Mouse (Mus musculus): ENCODE data around the gene Msh3. TPM values are rescaled to one million over a fixed set of nuclear protein-coding genes. Genes with fewer than 3 reads are reported as not detected.
A peak's percentile ranks its signal among the peaks of the same experiment; 100 is the strongest.

The Msh3 gene
- total and polyA plus RNA-seq, 2 experiments from 2014 or later, result 18.6 to 19.7 TPM

DNA sequence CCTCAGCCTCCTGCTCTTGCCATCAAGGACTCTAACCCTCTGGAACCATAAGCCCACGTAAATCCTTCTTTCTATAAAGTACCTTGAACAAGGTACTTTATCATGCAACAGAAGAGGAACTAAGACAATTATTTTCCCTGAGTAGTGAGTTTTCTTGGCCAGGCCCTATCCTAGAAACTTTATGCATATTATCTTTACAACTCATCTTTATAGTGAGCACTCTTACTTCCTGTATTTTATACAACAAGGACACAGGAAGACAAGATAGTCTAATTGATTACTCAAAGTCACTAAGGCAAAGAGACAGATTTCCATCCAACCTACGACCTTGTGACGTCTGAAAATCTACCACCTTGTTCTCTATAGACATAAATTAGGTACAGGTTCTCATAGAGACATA is 15.0 kb downstream of the Msh3 start:
- H3K27me3 ChIP-seq (ENCODE audit: insufficient read depth, low read length), result no peaks in the 10 kb centered on the region
- H3K9ac ChIP-seq (replicated peaks; ENCODE audit: low read length, poor library complexity, severe bottlenecking), result no peak overlapping the region
- 93% methylated on average over 3 of the region's 3 CpGs for WGBS
- no peaks in the 10 kb centered on the region for H3K9me3 ChIP-seq (ENCODE audit: low read length)
- no peak overlapping the region for H3K4me3 ChIP-seq (ENCODE audit: low read depth, low read length)
- H3K4me1 ChIP-seq (ENCODE audit: insufficient read depth, low read length), result no peaks in the 10 kb centered on the region
- TF ChIP-seq CTCF (IDR thresholded peaks at IDR 0.05), result no peak
- H3K36me3 ChIP-seq (ENCODE audit: insufficient read depth, low read length), result peaks cover 5% of the 10 kb centered on the region; the same call in 1 of the 2 replicates
- H3K4me2 ChIP-seq (ENCODE audit: low read depth, low read length, poor library complexity, severe bottlenecking), result no peak overlapping the region
- DNase-seq (ENCODE audit: low spot score), result no peak
- H3K27ac ChIP-seq (ENCODE audit: low read depth, low read length), result no peak overlapping the region
- no peak for ATAC-seq (ENCODE audit: low FRiP score)

GRCm38 (mm10) chr13:92337773-92338462 is 16.9 kb downstream of the Msh3 start:
- Histone ChIP-seq H3K4me3 (ENCODE audit: low read depth, low read length) (no peak overlapping the region), H3K4me1 (ENCODE audit: insufficient read depth, low read length) (no peaks in the 10 kb centered on the region), H3K9ac (replicated peaks; ENCODE audit: low read length, poor library complexity, severe bottlenecking) (no peak overlapping the region), H3K4me2 (ENCODE audit: low read depth, low read length, poor library complexity, severe bottlenecking) (no peak overlapping the region), H3K27ac (ENCODE audit: low read depth, low read length) (no peak overlapping the region), H3K9me3 (ENCODE audit: low read length) (no peaks in the 10 kb centered on the region), H3K36me3 (ENCODE audit: insufficient read depth, low read length) (0 out of 2 replicates have a peak, but pooled peaks cover 3% of the 10 kb centered on the region), H3K27me3 (ENCODE audit: insufficient read depth, low read length) (no peaks in the 10 kb centered on the region)
- DNase-seq (ENCODE audit: low spot score) (no peak), ATAC-seq (ENCODE audit: low FRiP score) (no peak)
- WGBS, result 57% methylated on average over 6 of the region's 6 CpGs
- TF ChIP-seq CTCF (IDR thresholded peaks at IDR 0.05), result peak; percentile 45

DNA sequence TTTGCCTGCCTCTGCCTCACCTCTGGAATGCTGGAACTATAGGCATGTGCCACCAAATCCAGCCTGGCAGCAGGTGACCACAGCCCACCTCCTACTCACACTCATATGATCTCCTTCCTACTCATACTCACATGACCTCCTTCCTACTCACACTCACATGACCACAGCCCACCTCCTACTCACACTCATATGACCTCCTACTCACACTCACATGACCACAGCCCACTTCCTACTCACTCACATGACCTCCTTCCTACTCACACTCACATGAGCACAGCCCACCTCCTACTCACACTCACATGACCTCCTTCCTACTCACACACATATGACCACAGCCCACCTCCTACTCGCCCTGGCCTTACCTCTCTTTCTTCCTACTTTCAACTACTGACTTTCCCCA is 17.9 kb downstream of the Msh3 start:
- 94% methylated on average over 1 of the region's 1 CpGs for WGBS
- Histone ChIP-seq H3K9me3 (ENCODE audit: low read length) (no peaks in the 10 kb centered on the region), H3K27me3 (ENCODE audit: insufficient read depth, low read length) (no peaks in the 10 kb centered on the region), H3K4me3 (ENCODE audit: low read depth, low read length) (no peak overlapping the region), H3K9ac (replicated peaks; ENCODE audit: low read length, poor library complexity, severe bottlenecking) (no peak overlapping the region), H3K36me3 (ENCODE audit: insufficient read depth, low read length) (no peaks in the 10 kb centered on the region), H3K4me1 (ENCODE audit: insufficient read depth, low read length) (no peaks in the 10 kb centered on the region), H3K27ac (ENCODE audit: low read depth, low read length) (no peak overlapping the region), H3K4me2 (ENCODE audit: low read depth, low read length, poor library complexity, severe bottlenecking) (no peak overlapping the region)
- TF ChIP-seq CTCF (IDR thresholded peaks at IDR 0.05), result no peak
- ATAC-seq (ENCODE audit: low FRiP score) (0 out of 2 replicates have a peak, but pooled peaks have one; percentile 24), DNase-seq (ENCODE audit: low spot score) (no peak)

DNA sequence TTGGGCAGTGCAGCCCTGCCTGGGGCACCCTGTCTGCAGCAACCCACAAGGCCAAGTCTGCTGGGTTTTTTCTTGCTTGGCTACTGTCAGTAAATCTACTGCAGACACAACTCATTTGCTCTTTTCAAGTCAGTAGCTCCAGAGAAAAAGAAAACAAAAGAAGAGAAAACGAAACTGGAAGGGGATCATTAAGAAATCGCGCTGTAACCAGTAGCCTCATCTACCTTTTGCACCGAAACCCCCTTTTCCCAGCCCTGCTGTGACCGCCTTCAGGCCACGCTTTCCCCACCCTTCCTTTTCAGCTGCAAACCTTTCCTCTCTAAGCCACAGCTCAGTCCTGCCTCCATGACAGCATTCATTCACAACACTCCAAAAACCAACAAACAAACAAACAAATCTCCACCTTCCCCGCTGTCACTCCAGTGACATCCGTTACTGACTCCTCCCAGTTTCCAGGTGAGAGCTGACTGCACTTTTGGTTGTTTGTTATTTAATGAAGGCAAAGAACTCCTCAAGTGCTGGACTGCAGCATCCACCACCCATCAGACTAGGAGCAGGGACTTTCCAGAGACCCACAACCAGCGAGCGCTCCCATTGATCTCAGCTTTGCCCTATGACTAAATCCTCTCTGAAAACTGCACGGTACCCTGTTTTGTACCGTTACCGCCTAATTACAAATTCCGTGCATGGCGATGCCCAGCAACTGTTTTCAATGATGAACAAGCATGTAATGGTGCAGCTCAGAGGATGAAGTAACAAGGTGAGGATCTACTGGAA is 22.5 kb downstream of the Msh3 start:
- Histone ChIP-seq H3K4me2 (ENCODE audit: low read depth, low read length, poor library complexity, severe bottlenecking) (no peak overlapping the region), H3K27me3 (ENCODE audit: insufficient read depth, low read length) (no peaks in the 10 kb centered on the region), H3K9ac (replicated peaks; ENCODE audit: low read length, poor library complexity, severe bottlenecking) (no peak overlapping the region), H3K4me3 (ENCODE audit: low read depth, low read length) (no peak overlapping the region), H3K4me1 (ENCODE audit: insufficient read depth, low read length) (no peaks in the 10 kb centered on the region), H3K27ac (ENCODE audit: low read depth, low read length) (no peak overlapping the region), H3K36me3 (ENCODE audit: insufficient read depth, low read length) (0 out of 2 replicates have a peak, but pooled peaks cover 3% of the 10 kb centered on the region), H3K9me3 (ENCODE audit: low read length) (no peaks in the 10 kb centered on the region)
- TF ChIP-seq CTCF (IDR thresholded peaks at IDR 0.05), result no peak
- DNase-seq (ENCODE audit: low spot score) (no peak), ATAC-seq (ENCODE audit: low FRiP score) (no peak)
- 86% methylated on average over 15 of the region's 15 CpGs for WGBS

- Histone ChIP-seq H3K9ac (replicated peaks; ENCODE audit: low read length, poor library complexity, severe bottlenecking) (no peak overlapping the region), H3K27ac (ENCODE audit: low read depth, low read length) (no peak overlapping the region), H3K4me1 (ENCODE audit: insufficient read depth, low read length) (no peaks in the 10 kb centered on the region), H3K4me2 (ENCODE audit: low read depth, low read length, poor library complexity, severe bottlenecking) (no peak overlapping the region), H3K36me3 (ENCODE audit: insufficient read depth, low read length) (0 out of 2 replicates have a peak, but pooled peaks cover 3% of the 10 kb centered on the region), H3K9me3 (ENCODE audit: low read length) (no peaks in the 10 kb centered on the region), H3K4me3 (ENCODE audit: low read depth, low read length) (no peak overlapping the region), H3K27me3 (ENCODE audit: insufficient read depth, low read length) (no peaks in the 10 kb centered on the region)
- TF ChIP-seq CTCF (IDR thresholded peaks at IDR 0.05), result no peak
- DNase-seq (ENCODE audit: low spot score), result no peak
- no peak for ATAC-seq (ENCODE audit: low FRiP score)
- WGBS, result 94% methylated on average over 3 of the region's 3 CpGs
Observed at GRCm38 (mm10) chr13:92330621-92331020, 24.2 kb downstream of the Msh3 start.

GRCm38 (mm10) chr13:92328000-92328399 is 26.8 kb downstream of the Msh3 start:
- Histone ChIP-seq H3K4me3 (ENCODE audit: low read depth, low read length) (no peak overlapping the region), H3K27ac (ENCODE audit: low read depth, low read length) (no peak overlapping the region), H3K36me3 (ENCODE audit: insufficient read depth, low read length) (0 out of 2 replicates have a peak, but pooled peaks cover 3% of the 10 kb centered on the region), H3K4me1 (ENCODE audit: insufficient read depth, low read length) (no peaks in the 10 kb centered on the region), H3K4me2 (ENCODE audit: low read depth, low read length, poor library complexity, severe bottlenecking) (no peak overlapping the region), H3K9ac (replicated peaks; ENCODE audit: low read length, poor library complexity, severe bottlenecking) (no peak overlapping the region), H3K27me3 (ENCODE audit: insufficient read depth, low read length) (no peaks in the 10 kb centered on the region), H3K9me3 (ENCODE audit: low read length) (no peaks in the 10 kb centered on the region)
- DNase-seq (ENCODE audit: low spot score) (no peak), ATAC-seq (ENCODE audit: low FRiP score) (no peak)
- WGBS, result 86% methylated on average over 2 of the region's 2 CpGs
- TF ChIP-seq CTCF (IDR thresholded peaks at IDR 0.05), result no peak
